Mouse (Mus musculus) heart, adult 2 months (tissue): ENCODE measurements at regions not wholly inside any gene's neighbourhood (a gene's known extent, or its start where the extent isn't known, plus 50 kb on each side); places are given as distances from the start of the nearest gene placed in this dataset.

Source experiments
- DNase-seq, 2 experiments: peaks; one replicate each; pipeline ENCODE4 v3.0.0; 2021
- H3K27ac ChIP-seq: fragments of 200-600 bp; 2 replicates; pipeline ENCODE4 v1.8.1; 2022
- H3K27me3 ChIP-seq: fragments of 200-500 bp; 2 replicates; pipeline ENCODE4 v1.6.1; 2012; ENCODE audit warnings: mild to moderate bottlenecking, low read length, inconsistent platforms, mixed read lengths; ENCODE audit not compliant: control insufficient read depth, insufficient read depth
- H3K36me3 ChIP-seq: fragments of 200-500 bp; 2 replicates; pipeline ENCODE4 v1.6.1; 2012; ENCODE audit warnings: low read length, inconsistent platforms; ENCODE audit not compliant: control insufficient read depth, insufficient read depth
- H3K4me1 ChIP-seq: fragments of 200-500 bp; 2 replicates; pipeline ENCODE4 v1.6.1; 2011; ENCODE audit warnings: low read length; ENCODE audit not compliant: control insufficient read depth, insufficient read depth
- H3K4me3 ChIP-seq: fragments of 200-600 bp; 2 replicates; pipeline ENCODE4 v1.8.1; 2022
- H3K79me2 ChIP-seq: fragments of 200-500 bp; replicated peaks from 2 replicates; pipeline ENCODE4 v1.6.1; 2012; ENCODE audit warnings: mild to moderate bottlenecking, inconsistent platforms, low read length, moderate library complexity, mixed read lengths; ENCODE audit not compliant: control insufficient read depth, insufficient read depth
- H3K9ac ChIP-seq: fragments of 200-500 bp; 2 replicates; pipeline ENCODE4 v1.6.1; 2012; ENCODE audit warnings: low read depth, mild to moderate bottlenecking, control low read depth, inconsistent platforms, low read length, mixed read lengths
- CTCF ChIP-seq: fragments of 200-600 bp; IDR thresholded peaks from 2 replicates; pipeline ENCODE4 v1.8.1; 2022; ENCODE audit warnings: antibody characterized with exemption, mild to moderate bottlenecking, moderate library complexity
- EP300 ChIP-seq: fragments of 200-500 bp; IDR thresholded peaks from 2 replicates; pipeline ENCODE4 v1.6.1; 2011; ENCODE audit warnings: low read depth, low read length, control low read depth; ENCODE audit not compliant: insufficient read depth
- POLR2A ChIP-seq: fragments of 200-500 bp; IDR thresholded peaks from 2 replicates; pipeline ENCODE4 v1.6.1; 2011; ENCODE audit warnings: mild to moderate bottlenecking, low read depth, low read length, control low read depth; ENCODE audit not compliant: insufficient read depth
- WGBS: fragments of 180-500 bp; shearing (Covaris S2); methylation state at CpG from one replicate; pipeline ENCODE4 v1.1.7; 2018; 5-methylcytosine and 5-hydroxymethylcytosine counted together
- intact Hi-C: fragments of 180-260 bp; cut with DNase I; formaldehyde crosslinking; loops from one replicate; pipeline ENCODE4 v1.15.1; 2025

DNA sequence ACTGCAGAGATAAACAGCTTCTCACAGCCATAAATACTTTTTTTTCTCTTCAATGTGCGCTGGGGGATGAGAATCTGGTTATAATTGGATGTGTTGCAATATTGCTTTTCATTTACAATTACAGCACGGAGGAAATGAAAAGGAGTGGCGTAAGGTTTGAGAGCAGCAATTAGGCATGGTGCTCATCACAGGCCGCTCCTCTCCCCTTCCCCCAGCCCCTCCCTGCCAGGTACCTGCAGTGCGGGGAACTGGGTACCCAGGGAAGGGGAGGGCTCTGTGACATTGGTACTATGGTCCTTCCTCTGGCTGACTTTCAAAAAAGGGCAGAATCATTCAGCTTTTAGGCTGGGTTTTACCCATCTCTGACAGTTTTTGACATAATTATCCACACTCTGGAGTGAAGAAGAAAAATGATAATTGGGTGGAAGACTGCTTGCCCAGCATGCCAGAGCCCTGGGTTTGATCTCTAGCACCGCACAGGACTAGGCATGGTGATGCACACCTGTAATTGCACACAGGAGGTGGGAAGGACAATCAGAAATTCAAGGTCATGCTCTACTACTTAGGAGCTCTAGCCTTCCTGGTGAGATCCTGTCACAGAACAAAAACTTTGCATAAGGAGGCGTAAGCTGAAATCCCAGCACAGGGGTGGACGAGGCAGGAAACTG, 59.1 kb upstream of the Ercc4 start:
- Histone ChIP-seq H3K79me2 (no peaks in the 10 kb centered on the region), H3K36me3 (no peaks in the 10 kb centered on the region), H3K4me1 (no peaks in the 10 kb centered on the region), H3K9ac (no peak overlapping the region), H3K27ac (no peak overlapping the region), H3K27me3 (no peaks in the 10 kb centered on the region), H3K4me3 (no peak overlapping the region)
- 74% methylated on average over 8 of the region's 8 CpGs for WGBS
- intact Hi-C loops = no loop called here
- no peak for DNase-seq
- TF ChIP-seq EP300 (no peak), POLR2A (no peak), CTCF (no peak)

DNA sequence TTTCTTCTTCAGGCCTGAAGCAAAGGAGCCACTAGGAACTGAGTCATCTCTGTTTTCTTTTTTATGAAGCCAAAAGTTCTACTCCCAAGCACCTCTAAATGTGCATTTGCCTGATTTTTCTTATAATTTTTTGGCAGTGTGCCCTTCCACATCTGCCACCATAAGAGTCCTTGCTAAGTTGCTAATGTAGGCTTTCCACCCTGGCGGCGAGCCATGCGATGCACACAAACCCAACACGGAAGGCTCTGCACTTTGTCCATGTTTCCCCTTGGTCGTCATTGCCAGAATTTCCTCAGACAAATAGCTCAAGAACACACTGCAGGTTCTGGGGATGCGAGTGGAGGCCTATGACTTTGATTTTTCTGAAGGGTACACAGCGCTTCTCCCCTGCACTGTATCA, 54.5 kb upstream of the Ercc4 start:
- Histone ChIP-seq H3K4me1 (no peaks in the 10 kb centered on the region), H3K36me3 (no peaks in the 10 kb centered on the region), H3K27ac (no peak overlapping the region), H3K9ac (no peak overlapping the region), H3K4me3 (no peak overlapping the region), H3K79me2 (no peaks in the 10 kb centered on the region), H3K27me3 (no peaks in the 10 kb centered on the region)
- DNase-seq = no peak
- TF ChIP-seq CTCF = no peak
- no peak for TF ChIP-seq POLR2A
- no peak for TF ChIP-seq EP300
- intact Hi-C loops = no loop called here
- 70% methylated on average over 7 of the region's 7 CpGs for WGBS
